Mouse (Mus musculus) stomach, embryonic 15.5 days (tissue): Measurements from ENCODE around the gene Adcy2. TPM values are rescaled to one million over a fixed set of nuclear protein-coding genes. Genes with fewer than 3 reads are reported as not detected.

Experiments
- ATAC-seq: fragments of 200-750 bp; cut with Nextera tagmentation; 2 replicates; pipeline ENCODE4 v1.8.0; 2017; ENCODE audit warnings: low read depth, moderate number of reproducible peaks, moderate TSS enrichment; ENCODE audit not compliant: insufficient read depth, low FRiP score
- H3K27ac ChIP-seq: fragments of 300-500 bp; sonication (generic); 2 replicates; pipeline ENCODE4 v1.5.1; 2015; ENCODE audit warnings: mild to moderate bottlenecking, inconsistent platforms
- H3K27me3 ChIP-seq: fragments of 300-500 bp; sonication (generic); replicated peaks from 2 replicates; pipeline ENCODE4 v1.6.1; 2015; ENCODE audit warnings: inconsistent platforms
- H3K36me3 ChIP-seq: fragments of 300-500 bp; sonication (generic); 2 replicates; pipeline ENCODE4 v1.6.1; 2015; ENCODE audit warnings: inconsistent platforms
- H3K4me1 ChIP-seq: fragments of 300-500 bp; sonication (generic); 2 replicates; pipeline ENCODE4 v1.6.1; 2015; ENCODE audit warnings: inconsistent platforms
- H3K4me2 ChIP-seq: fragments of 300-500 bp; sonication (generic); 2 replicates; pipeline ENCODE4 v1.6.1; 2015; ENCODE audit warnings: mild to moderate bottlenecking, inconsistent platforms
- H3K4me3 ChIP-seq: fragments of 300-500 bp; sonication (generic); replicated peaks from 2 replicates; pipeline ENCODE4 v1.5.1; 2015; ENCODE audit warnings: inconsistent platforms
- H3K9ac ChIP-seq: fragments of 300-500 bp; sonication (generic); 2 replicates; pipeline ENCODE4 v1.6.1; 2015; ENCODE audit warnings: inconsistent platforms
- H3K9me3 ChIP-seq: fragments of 300-500 bp; sonication (generic); 2 replicates; pipeline ENCODE4 v1.6.1; 2016; ENCODE audit warnings: inconsistent platforms
- WGBS: fragments of 180-500 bp; shearing (Covaris S2); methylation state at CpG from one replicate; pipeline ENCODE4 v1.1.7; 2015; 5-methylcytosine and 5-hydroxymethylcytosine counted together
- polyA plus RNA-seq: library from polyadenylated mRNA; unstranded; fragments of >200 nt; fragmentation: Nextera tagmentation; extraction: Ambion mirVana; gene quantifications from 2 replicates; pipeline ENCODE4 v1.2.1, GENCODE M21; 2015

Gene Adcy2
- polyA plus RNA-seq, 1 experiment from 2014 or later, result 4.6 TPM

DNA sequence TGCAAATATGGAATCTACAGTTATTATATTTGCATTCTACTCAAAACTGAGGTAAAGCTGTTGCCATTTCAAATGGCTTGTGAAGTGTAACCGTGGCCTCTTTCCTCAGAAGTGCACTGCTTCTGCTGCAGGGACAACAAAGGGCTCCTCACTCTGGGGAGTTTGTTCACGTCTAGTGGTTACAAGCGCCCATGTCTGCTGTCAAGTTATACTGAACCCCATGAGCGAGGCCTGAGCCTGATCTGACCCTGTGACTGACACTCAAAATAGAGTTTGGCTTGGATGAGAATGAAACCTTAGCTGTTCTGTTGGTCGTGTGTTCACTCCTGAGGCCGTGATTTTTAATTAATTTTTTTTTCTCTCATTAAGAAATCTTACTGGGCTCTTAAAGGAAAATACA is 38.8 kb downstream of the Adcy2 start:
- H3K36me3 ChIP-seq, result no peaks in the 10 kb centered on the region
- no peaks in the 10 kb centered on the region for H3K4me1 ChIP-seq
- no peak overlapping the region for H3K9ac ChIP-seq
- no peak for ATAC-seq
- no peaks in the 10 kb centered on the region for H3K27me3 ChIP-seq
- no peak overlapping the region for H3K27ac ChIP-seq
- H3K4me2 ChIP-seq, result no peak overlapping the region
- H3K9me3 ChIP-seq, result no peaks in the 10 kb centered on the region
- WGBS, result 85% methylated on average over 6 of the region's 6 CpGs
- H3K4me3 ChIP-seq, result no peak overlapping the region

DNA sequence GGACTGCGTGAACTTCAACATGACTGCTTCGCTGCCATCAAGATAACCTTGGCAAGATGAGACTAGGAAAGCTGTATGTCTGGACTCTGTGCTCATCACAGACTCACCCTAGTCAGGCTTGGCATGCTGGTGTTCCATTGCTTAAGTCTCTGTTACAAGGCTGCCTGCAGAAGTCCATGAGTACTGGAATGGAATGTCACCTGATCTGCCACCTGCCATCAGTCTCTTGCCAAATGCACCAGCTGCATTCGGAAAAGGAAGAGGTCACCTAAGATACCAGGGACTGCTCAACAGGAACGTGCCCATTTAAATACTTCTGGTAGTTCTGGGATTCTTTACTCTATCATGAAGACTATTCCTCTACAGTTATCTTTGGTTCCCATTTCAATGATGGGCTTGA is 39.9 kb downstream of the Adcy2 start:
- no peak for ATAC-seq
- 82% methylated on average over 4 of the region's 4 CpGs for WGBS
- Histone ChIP-seq H3K4me1 (no peaks in the 10 kb centered on the region), H3K9ac (no peak overlapping the region), H3K4me3 (no peak overlapping the region), H3K4me2 (no peak overlapping the region), H3K9me3 (no peaks in the 10 kb centered on the region), H3K27me3 (no peaks in the 10 kb centered on the region), H3K27ac (no peak overlapping the region), H3K36me3 (no peaks in the 10 kb centered on the region)

DNA sequence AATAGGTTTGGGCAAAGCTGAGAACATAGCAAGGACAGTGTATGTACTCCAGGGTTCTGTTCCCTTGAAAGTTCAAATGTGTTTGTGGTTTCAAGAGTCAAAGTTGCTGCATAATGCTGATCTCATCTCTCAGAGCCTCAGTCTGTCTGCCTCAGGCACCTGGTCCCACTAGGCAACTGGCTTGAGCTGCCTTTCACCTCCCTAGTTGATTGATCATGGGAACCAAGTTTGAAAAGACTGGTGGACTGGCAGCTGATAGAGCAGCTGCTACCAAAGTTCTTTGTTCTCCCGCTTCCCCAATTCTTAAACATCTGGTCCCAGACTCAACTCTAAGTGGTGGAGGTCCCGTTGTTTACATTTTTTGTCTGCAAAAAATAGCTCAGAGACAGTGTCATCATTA is 56.6 kb downstream of the Adcy2 start:
- no peak overlapping the region for H3K4me2 ChIP-seq
- no peaks in the 10 kb centered on the region for H3K27me3 ChIP-seq
- H3K27ac ChIP-seq, result no peak overlapping the region
- no peaks in the 10 kb centered on the region for H3K36me3 ChIP-seq
- H3K9me3 ChIP-seq, result no peaks in the 10 kb centered on the region
- WGBS, result 41% methylated on average over 2 of the region's 2 CpGs
- no peak for ATAC-seq
- no peak overlapping the region for H3K4me3 ChIP-seq
- H3K4me1 ChIP-seq, result no peaks in the 10 kb centered on the region
- H3K9ac ChIP-seq, result no peak overlapping the region

DNA sequence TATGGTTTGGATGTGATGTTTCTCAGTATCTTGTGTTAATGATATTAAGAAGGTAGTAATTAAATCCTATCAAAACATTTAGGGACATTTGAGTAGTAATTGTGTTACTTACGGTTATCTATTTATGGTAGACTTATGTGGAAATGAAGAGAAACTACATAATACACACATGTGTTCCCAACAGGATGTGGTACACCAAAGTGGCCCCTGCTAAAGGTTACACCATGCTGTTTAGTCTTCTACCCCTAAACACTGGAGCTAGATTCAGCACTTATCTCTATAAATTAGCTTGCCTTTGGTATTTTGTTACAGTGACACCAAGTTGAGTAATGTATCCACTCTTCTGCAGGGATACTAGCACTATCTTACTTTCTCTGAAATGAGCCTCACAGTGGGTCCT is 57.9 kb downstream of the Adcy2 start:
- ATAC-seq, result no peak
- H3K4me2 ChIP-seq, result no peak overlapping the region
- no peak overlapping the region for H3K4me3 ChIP-seq
- H3K9ac ChIP-seq, result no peak overlapping the region
- no peaks in the 10 kb centered on the region for H3K36me3 ChIP-seq
- no peaks in the 10 kb centered on the region for H3K9me3 ChIP-seq
- H3K4me1 ChIP-seq, result no peaks in the 10 kb centered on the region
- H3K27me3 ChIP-seq, result no peaks in the 10 kb centered on the region
- WGBS, result 77% methylated on average over 1 of the region's 1 CpGs
- no peak overlapping the region for H3K27ac ChIP-seq

DNA sequence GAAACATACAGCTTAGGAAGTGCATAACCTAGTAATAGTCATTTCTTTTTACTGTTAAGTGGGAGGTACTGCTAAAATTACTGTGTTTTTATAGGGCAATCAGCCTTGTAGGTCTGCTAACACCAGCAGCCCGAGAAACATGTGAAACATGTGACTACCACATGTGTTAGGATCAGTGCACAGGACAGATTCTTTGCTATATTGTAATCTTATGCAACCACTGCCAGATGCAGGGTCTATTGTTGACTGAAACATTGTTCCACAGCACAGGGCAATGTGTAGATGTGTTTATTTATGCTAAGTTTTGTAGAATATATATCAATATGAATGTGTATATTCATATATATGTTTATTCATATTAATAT is 67.1 kb downstream of the Adcy2 start:
- ATAC-seq, result no peak
- 61% methylated on average over 1 of the region's 1 CpGs for WGBS
- no peaks in the 10 kb centered on the region for H3K4me1 ChIP-seq
- no peaks in the 10 kb centered on the region for H3K36me3 ChIP-seq
- H3K27ac ChIP-seq, result no peak overlapping the region
- no peak overlapping the region for H3K4me3 ChIP-seq
- H3K9ac ChIP-seq, result no peak overlapping the region
- no peaks in the 10 kb centered on the region for H3K27me3 ChIP-seq
- no peaks in the 10 kb centered on the region for H3K9me3 ChIP-seq
- H3K4me2 ChIP-seq, result no peak overlapping the region

DNA sequence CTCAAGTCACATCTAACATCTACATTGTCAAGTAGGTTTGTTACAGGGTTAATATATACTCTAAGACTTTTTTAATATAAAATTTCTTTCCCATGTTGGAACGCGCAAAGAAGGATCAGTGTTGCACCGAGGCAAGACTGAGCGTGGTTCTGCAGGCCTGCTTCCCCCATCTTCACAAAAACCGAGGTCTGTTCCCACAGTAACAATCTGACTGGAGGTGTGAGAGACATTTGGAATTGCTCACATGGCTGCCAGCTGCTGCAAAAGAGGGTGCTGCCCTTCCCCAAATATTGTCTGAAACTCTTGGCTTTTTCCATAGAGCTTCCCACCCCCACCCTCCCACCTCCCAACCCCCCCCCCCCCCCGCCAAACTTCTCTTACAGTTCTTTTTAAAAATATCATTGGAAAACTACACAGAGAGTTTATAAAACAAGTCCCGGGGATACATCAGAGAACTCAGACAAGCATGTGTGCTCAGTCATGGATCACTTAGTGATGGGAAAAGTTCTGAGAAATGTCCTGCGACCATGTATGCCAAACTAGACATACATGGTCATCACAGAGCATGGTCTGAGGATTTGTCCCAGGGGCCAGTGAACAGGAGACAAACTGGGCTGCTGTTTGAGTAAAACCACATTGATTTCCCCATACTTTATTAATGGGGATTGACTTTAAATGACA is 67.6 kb downstream of the Adcy2 start:
- H3K9me3 ChIP-seq, result no peaks in the 10 kb centered on the region
- no peak overlapping the region for H3K4me3 ChIP-seq
- ATAC-seq, result no peak
- no peaks in the 10 kb centered on the region for H3K36me3 ChIP-seq
- H3K27ac ChIP-seq, result no peak overlapping the region
- no peak overlapping the region for H3K9ac ChIP-seq
- H3K4me2 ChIP-seq, result no peak overlapping the region
- H3K4me1 ChIP-seq, result no peaks in the 10 kb centered on the region
- WGBS, result 77% methylated on average over 8 of the region's 8 CpGs
- H3K27me3 ChIP-seq, result no peaks in the 10 kb centered on the region

DNA sequence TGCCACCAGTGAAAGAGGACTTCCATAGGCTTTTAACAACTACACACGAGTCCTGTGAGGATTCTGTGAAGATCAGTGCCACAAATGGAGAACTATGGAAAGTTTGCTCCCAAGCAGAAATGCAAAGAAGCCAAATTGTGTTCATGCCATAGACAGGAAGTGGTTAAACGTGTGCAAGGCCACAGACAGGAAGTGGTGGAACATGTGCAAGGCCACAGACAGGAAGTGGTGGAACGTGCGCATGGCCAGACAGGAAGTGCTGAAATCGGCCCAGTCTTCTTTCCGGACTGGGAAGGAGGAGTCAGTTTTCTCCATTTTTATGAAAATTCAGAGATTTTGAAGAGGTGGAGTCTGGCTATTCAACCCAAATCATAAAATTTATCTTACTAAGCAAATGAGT is 70.9 kb downstream of the Adcy2 start:
- H3K9me3 ChIP-seq, result no peaks in the 10 kb centered on the region
- no peaks in the 10 kb centered on the region for H3K36me3 ChIP-seq
- H3K27ac ChIP-seq, result no peak overlapping the region
- H3K9ac ChIP-seq, result no peak overlapping the region
- WGBS, result 75% methylated on average over 6 of the region's 6 CpGs
- H3K27me3 ChIP-seq, result no peaks in the 10 kb centered on the region
- H3K4me1 ChIP-seq, result no peaks in the 10 kb centered on the region
- no peak for ATAC-seq
- H3K4me3 ChIP-seq, result no peak overlapping the region
- no peak overlapping the region for H3K4me2 ChIP-seq

DNA sequence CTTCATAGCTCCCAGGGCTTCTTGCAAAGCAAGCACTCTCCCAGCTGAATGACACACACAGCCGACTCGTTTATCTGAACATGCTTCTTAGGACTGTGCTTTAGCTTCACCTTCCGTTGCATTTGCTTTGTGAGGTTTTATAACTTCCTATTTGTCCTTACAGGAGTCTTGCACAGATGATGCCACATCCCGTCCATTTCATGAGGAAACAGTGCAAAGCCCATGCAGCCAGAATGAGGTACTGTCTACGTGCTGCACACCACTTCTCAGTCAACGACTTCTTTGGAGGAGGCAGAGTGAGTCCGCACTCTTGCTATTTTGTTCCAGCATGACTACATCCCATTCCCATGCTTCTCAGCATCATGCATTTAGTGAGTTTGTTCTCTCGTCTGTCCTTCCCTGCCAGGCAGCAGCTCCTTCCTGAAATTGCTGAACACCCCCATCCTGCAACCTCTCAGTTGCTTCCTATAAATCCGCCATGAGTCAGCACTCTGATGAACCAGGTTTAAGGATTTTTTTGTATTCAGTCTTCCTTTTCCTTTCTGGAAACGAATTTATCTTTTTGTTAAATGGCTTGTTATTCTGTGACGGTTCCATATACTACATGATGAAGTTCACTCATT is 85.6 kb downstream of the Adcy2 start:
- WGBS, result 71% methylated on average over 11 of the region's 11 CpGs

DNA sequence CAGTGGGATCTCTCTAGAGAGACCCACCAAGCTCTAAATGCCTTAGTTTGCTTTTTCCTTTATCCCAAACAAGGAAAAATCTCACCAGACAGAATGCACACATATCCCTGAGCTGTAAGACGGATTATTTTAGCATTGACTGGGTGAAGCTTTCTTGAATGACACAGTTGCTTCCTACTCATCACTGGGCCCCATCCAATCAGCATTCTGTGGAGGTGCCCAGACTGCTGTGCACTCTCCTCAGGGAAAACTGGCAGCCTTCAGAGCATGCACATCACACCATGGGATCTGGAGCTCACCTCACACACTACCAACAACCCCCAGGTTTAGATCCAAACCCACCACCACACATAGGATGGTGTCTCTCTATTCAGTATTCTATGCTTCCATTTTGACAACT is 92.7 kb downstream of the Adcy2 start:
- Histone ChIP-seq H3K4me1 (no peaks in the 10 kb centered on the region), H3K36me3 (no peaks in the 10 kb centered on the region), H3K27ac (no peak overlapping the region), H3K9me3 (no peaks in the 10 kb centered on the region), H3K4me2 (no peak overlapping the region), H3K4me3 (no peak overlapping the region), H3K9ac (no peak overlapping the region), H3K27me3 (no peaks in the 10 kb centered on the region)
- ATAC-seq, result no peak
- 63% methylated on average over 1 of the region's 1 CpGs for WGBS

More for the DNA sequence above, 85.6 kb downstream of the Adcy2 start:
- no peaks in the 10 kb centered on the region for H3K36me3 ChIP-seq
- no peak overlapping the region for H3K4me2 ChIP-seq
- H3K9me3 ChIP-seq, result no peaks in the 10 kb centered on the region
- no peak for ATAC-seq
- no peaks in the 10 kb centered on the region for H3K27me3 ChIP-seq
- no peak overlapping the region for H3K9ac ChIP-seq
- no peak overlapping the region for H3K4me3 ChIP-seq
- H3K4me1 ChIP-seq, result no peaks in the 10 kb centered on the region
- H3K27ac ChIP-seq, result no peak overlapping the region

DNA sequence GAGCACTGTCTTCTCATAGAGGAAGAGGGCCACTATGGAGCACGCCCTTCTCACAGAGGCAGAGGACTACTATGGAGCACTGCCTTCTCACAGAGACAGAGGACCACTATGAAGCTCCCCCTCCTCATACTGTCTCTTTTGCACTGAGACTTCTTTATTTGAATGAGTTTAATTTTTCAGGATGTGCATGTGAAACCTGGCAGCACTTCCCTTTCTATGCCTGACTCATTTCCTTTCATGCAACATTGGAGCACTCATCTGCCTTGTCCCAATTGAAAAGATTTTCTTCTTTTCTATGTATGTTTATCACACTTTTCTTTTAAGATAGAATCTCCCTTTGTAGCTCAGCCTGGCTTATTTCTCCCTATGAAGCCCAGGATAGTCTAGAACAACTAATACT is 96.6 kb downstream of the Adcy2 start:
- no peak for ATAC-seq
- H3K4me2 ChIP-seq, result no peak overlapping the region
- H3K9ac ChIP-seq, result no peak overlapping the region
- no peaks in the 10 kb centered on the region for H3K4me1 ChIP-seq
- no peak overlapping the region for H3K27ac ChIP-seq
- no peaks in the 10 kb centered on the region for H3K9me3 ChIP-seq
- no peaks in the 10 kb centered on the region for H3K27me3 ChIP-seq
- WGBS, result 82% methylated on average over 1 of the region's 1 CpGs
- H3K4me3 ChIP-seq, result no peak overlapping the region
- H3K36me3 ChIP-seq, result no peaks in the 10 kb centered on the region

DNA sequence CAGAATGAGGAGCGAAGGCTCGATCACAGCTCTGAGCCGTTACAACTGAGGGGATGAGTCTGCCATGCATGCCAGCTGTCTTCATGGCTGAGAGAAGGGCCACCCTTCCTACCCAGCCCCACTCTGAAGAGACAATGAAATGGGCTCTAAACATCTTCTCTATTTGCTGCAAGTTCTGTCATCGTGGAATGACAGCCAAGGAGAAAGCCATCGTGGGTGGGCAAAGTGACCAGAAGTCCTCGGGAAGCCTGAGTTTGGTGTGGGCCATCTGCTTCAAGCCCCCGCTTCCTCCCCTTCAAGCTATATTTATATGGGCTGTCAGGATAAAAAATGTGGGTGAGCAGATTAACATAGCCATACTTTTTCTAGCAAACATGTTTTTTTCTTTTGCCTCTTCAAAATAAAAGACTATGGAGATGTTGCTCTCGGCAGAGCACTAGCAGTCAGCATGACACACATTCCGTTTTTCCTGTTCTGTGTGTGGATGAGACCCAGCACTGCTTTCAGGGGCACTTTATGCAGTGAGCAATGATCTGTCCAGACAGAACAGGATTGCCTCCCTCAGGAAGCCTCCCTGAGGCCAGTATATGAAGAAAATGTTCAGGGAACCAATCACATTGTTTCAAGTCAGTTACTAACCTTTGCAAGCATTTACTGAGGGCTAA is 109.3 kb downstream of the Adcy2 start:
- Histone ChIP-seq H3K9me3 (no peaks in the 10 kb centered on the region), H3K27me3 (no peaks in the 10 kb centered on the region), H3K9ac (no peak overlapping the region), H3K4me2 (no peak overlapping the region), H3K27ac (no peak overlapping the region), H3K36me3 (no peaks in the 10 kb centered on the region), H3K4me1 (no peaks in the 10 kb centered on the region), H3K4me3 (no peak overlapping the region)
- 57% methylated on average over 9 of the region's 9 CpGs for WGBS
- no peak for ATAC-seq

DNA sequence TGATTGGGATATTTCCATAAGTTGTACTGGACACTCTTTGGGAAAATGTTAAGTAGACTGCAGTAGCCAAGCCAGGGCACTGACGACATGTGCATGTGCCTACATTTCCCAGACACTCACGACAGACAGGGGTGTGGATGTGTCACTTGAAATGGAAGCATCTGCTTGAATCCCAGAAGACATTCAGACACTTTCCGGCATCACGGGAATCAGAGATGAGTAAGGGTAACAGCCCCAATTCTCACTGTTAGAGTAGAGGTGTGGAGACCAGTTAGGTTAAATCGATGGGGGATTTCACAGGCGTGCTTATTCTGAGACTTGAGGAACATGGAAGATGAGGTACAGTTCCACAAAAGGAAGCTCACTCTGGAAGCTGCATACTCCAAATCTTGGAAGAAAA is 130.6 kb downstream of the Adcy2 start:
- H3K27me3 ChIP-seq, result no peaks in the 10 kb centered on the region
- no peak for ATAC-seq
- no peaks in the 10 kb centered on the region for H3K36me3 ChIP-seq
- no peaks in the 10 kb centered on the region for H3K4me1 ChIP-seq
- no peaks in the 10 kb centered on the region for H3K9me3 ChIP-seq
- WGBS, result 92% methylated on average over 6 of the region's 6 CpGs
- H3K27ac ChIP-seq, result no peak overlapping the region
- no peak overlapping the region for H3K9ac ChIP-seq
- H3K4me2 ChIP-seq, result no peak overlapping the region
- no peak overlapping the region for H3K4me3 ChIP-seq
